11 mouse cellular contexts compared by ENCODE assay signal in the genomic region with DNA sequence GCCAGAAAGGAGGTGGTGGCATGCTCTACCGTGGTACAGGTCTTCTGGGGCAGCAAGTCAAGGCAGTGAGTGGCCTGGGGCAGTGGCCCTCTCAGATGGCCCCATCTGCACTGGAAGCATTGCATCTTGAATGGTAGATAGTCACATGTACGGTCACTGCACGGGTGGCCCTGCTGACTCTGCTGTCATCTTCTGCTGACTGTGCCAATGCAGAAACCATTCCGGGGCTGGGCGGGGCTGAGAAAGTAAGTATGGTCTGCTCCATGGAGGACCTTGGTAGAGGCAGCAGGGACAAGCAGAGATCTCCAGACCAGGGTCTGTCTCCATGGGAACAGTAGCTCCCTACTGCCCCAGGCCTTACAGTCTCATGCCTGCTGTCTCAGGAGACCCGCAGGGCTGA. TPM values are rescaled to one million over a fixed set of nuclear protein-coding genes. Genes with fewer than 3 reads are reported as not detected.
DNase-seq lines count a peak whose midpoint lies in the region; ATAC-seq and TF ChIP-seq lines count a peak whose summit lies in the region.
"Had no signal": no experiment of that assay in that cellular context is flagged by ENCODE, and none has a peak within 500 bp of the region (broad histone marks: within the 10 kb centered on the region; RNA-seq: fewer than 3 reads in every experiment).

No protein-coding gene starts in this region.

- no peaks in the 10 kb centered on the region for H3K27me3 ChIP-seq in kidney, embryonic 14.5 days (ENCODE audit: control insufficient read depth, insufficient read depth, low read length)
- H3K27me3 ChIP-seq in intestine, embryonic 16.5 days (replicated peaks; ENCODE audit: control insufficient read depth, insufficient read depth, low read length): no peaks in the 10 kb centered on the region
- no peaks in the 10 kb centered on the region for H3K27me3 ChIP-seq in liver, postnatal 0 days (ENCODE audit: insufficient read depth, low read length)
- H3K27me3 ChIP-seq in midbrain, postnatal 0 days (ENCODE audit: insufficient read depth, low read length): no peaks in the 10 kb centered on the region
- H3K27me3 ChIP-seq: heart, embryonic 15.5 days had no signal

- no peaks in the 10 kb centered on the region for H3K36me3 ChIP-seq in kidney, embryonic 14.5 days (ENCODE audit: control insufficient read depth, insufficient read depth, low read length)
- no peaks in the 10 kb centered on the region for H3K36me3 ChIP-seq in intestine, embryonic 16.5 days (ENCODE audit: control insufficient read depth, insufficient read depth, low read length)
- no peaks in the 10 kb centered on the region for H3K36me3 ChIP-seq in liver, postnatal 0 days (replicated peaks; ENCODE audit: insufficient read depth, low read length)
- no peaks in the 10 kb centered on the region for H3K36me3 ChIP-seq in midbrain, postnatal 0 days (ENCODE audit: insufficient read depth, low read length)
- H3K36me3 ChIP-seq: heart, embryonic 15.5 days had no signal

- WGBS in kidney, embryonic 14.5 days: 81% methylated on average over 6 of the region's 6 CpGs
- WGBS in intestine, embryonic 16.5 days: 73% methylated on average over 6 of the region's 6 CpGs
- WGBS in liver, postnatal 0 days (ENCODE audit: insufficient replicate concordance): 69% methylated on average over 6 of the region's 6 CpGs
- WGBS in midbrain, postnatal 0 days: 89% methylated on average over 6 of the region's 6 CpGs

- no peak for ATAC-seq in kidney, embryonic 14.5 days (ENCODE audit: low FRiP score, low TSS enrichment)
- ATAC-seq in intestine, embryonic 16.5 days: peak; percentile 37
- no peak for ATAC-seq in liver, postnatal 0 days
- no peak for ATAC-seq in midbrain, postnatal 0 days (ENCODE audit: low FRiP score)

- no peak for DNase-seq in kidney, adult 11 months
- peak; percentile 31 for DNase-seq in ZHBTc4 (ENCODE audit: low read depth, low spot score)
- no peak for DNase-seq in liver, postnatal 0 days
- DNase-seq in right cerebral cortex, postnatal 25 days: no peak
- no peak for DNase-seq in embryo, embryonic 10 days (ENCODE audit: low spot score)
- no peak for DNase-seq in midbrain, postnatal 0 days (ENCODE audit: low spot score)
- DNase-seq: cerebellum, postnatal 36 days; kidney, adult 9 months had no signal

- H3K9ac ChIP-seq in kidney, embryonic 14.5 days (ENCODE audit: low read depth, low read length): no peak overlapping the region
- H3K9ac ChIP-seq in intestine, embryonic 16.5 days (ENCODE audit: low read depth, low read length): peak overlapping the region; percentile 58
- 0 out of 2 replicates have a peak overlapping the region, but pooled peaks have one; percentile 16 for H3K9ac ChIP-seq in liver, postnatal 0 days (replicated peaks)
- H3K9ac ChIP-seq in midbrain, postnatal 0 days (replicated peaks; ENCODE audit: low read length, poor library complexity, severe bottlenecking): no peak overlapping the region
- H3K9ac ChIP-seq: heart, embryonic 15.5 days had no signal

- H3K9me3 ChIP-seq in kidney, embryonic 14.5 days (ENCODE audit: control insufficient read depth, low read length): no peaks in the 10 kb centered on the region
- H3K9me3 ChIP-seq in intestine, embryonic 16.5 days (ENCODE audit: control insufficient read depth, low read length): no peaks in the 10 kb centered on the region
- H3K9me3 ChIP-seq in liver, postnatal 0 days (ENCODE audit: low read length): no peaks in the 10 kb centered on the region
- H3K9me3 ChIP-seq in midbrain, postnatal 0 days (ENCODE audit: low read length): no peaks in the 10 kb centered on the region
- H3K9me3 ChIP-seq: heart, embryonic 15.5 days had no signal

- no peak overlapping the region for H3K4me3 ChIP-seq in kidney, embryonic 14.5 days (ENCODE audit: low read length)
- no peak overlapping the region for H3K4me3 ChIP-seq in intestine, embryonic 16.5 days (ENCODE audit: low read length)
- no peak overlapping the region for H3K4me3 ChIP-seq in liver, postnatal 0 days (ENCODE audit: low read depth, low read length)
- H3K4me3 ChIP-seq in midbrain, postnatal 0 days (ENCODE audit: low read depth, low read length): no peak overlapping the region
- H3K4me3 ChIP-seq: heart, embryonic 15.5 days had no signal

- no peak for TF ChIP-seq CTCF in liver, postnatal 0 days (IDR thresholded peaks at IDR 0.05; ENCODE audit: low read depth)
- no peak for TF ChIP-seq CTCF in midbrain, postnatal 0 days (IDR thresholded peaks at IDR 0.05)

- no peak for TF ChIP-seq EP300 in liver, postnatal 0 days (IDR thresholded peaks at IDR 0.05; ENCODE audit: low read depth)

- H3K4me1 ChIP-seq in kidney, embryonic 14.5 days (ENCODE audit: control insufficient read depth, insufficient read depth, low read length): peaks cover 12% of the 10 kb centered on the region
- H3K4me1 ChIP-seq in intestine, embryonic 16.5 days (ENCODE audit: control insufficient read depth, insufficient read depth, low read length): peaks cover 49% of the 10 kb centered on the region
- peaks cover 52% of the 10 kb centered on the region for H3K4me1 ChIP-seq in liver, postnatal 0 days (ENCODE audit: insufficient read depth)
- H3K4me1 ChIP-seq in midbrain, postnatal 0 days (ENCODE audit: insufficient read depth, low read length): no peaks in the 10 kb centered on the region

- peak overlapping the region; percentile 62; the same call in 1 of the 2 replicates for H3K27ac ChIP-seq in kidney, embryonic 14.5 days (ENCODE audit: low read depth, low read length)
- H3K27ac ChIP-seq in intestine, embryonic 16.5 days (ENCODE audit: low read length): peak overlapping the region; percentile 97
- peak overlapping the region; percentile 68 for H3K27ac ChIP-seq in liver, postnatal 0 days (ENCODE audit: low read depth)
- H3K27ac ChIP-seq in midbrain, postnatal 0 days (ENCODE audit: low read depth, low read length): no peak overlapping the region

- H3K4me2 ChIP-seq in kidney, embryonic 14.5 days (replicated peaks; ENCODE audit: low read depth, low read length): no peak overlapping the region
- no peak overlapping the region for H3K4me2 ChIP-seq in intestine, embryonic 16.5 days (ENCODE audit: low read depth, low read length)
- 0 out of 2 replicates have a peak overlapping the region, but pooled peaks have one; percentile 6 for H3K4me2 ChIP-seq in liver, postnatal 0 days (ENCODE audit: low read depth, low read length)
- no peak overlapping the region for H3K4me2 ChIP-seq in midbrain, postnatal 0 days (ENCODE audit: low read depth, low read length, poor library complexity, severe bottlenecking)
- H3K4me2 ChIP-seq: heart, embryonic 15.5 days had no signal

RNA-seq across cellular contexts. Expression of gene Morn1, which starts 34.8 kb away (rescaled TPM):
- polyA plus RNA-seq in kidney, embryonic 14.5 days (2014; fragmentation: Nextera tagmentation; extraction: Ambion mirVana): 5.8 and 6.9 TPM in 2 replicates
- polyA plus RNA-seq in intestine, embryonic 16.5 days (2015; fragmentation: Nextera tagmentation; extraction: Ambion mirVana): 3.6 and 4.3 TPM in 2 replicates
- 2.2 TPM in 2 replicates for polyA plus RNA-seq in liver, postnatal 0 days (2015; fragmentation: Nextera tagmentation; extraction: Ambion mirVana)
- total RNA-seq in midbrain, postnatal 0 days (2014; rRNA removed): 3.3 and 8.5 TPM in 2 replicates
- polyA plus RNA-seq in midbrain, postnatal 0 days (2015; fragmentation: Nextera tagmentation; extraction: Ambion mirVana): 8.6 and 8.9 TPM in 2 replicates

RNA-seq across cellular contexts. Expression of gene Rer1, which starts 35.0 kb away (rescaled TPM):
- polyA plus RNA-seq in kidney, embryonic 14.5 days (2014; fragmentation: Nextera tagmentation; extraction: Ambion mirVana): 167 and 180 TPM in 2 replicates
- 211 and 216 TPM in 2 replicates for polyA plus RNA-seq in intestine, embryonic 16.5 days (2015; fragmentation: Nextera tagmentation; extraction: Ambion mirVana)
- polyA plus RNA-seq in liver, postnatal 0 days (2015; fragmentation: Nextera tagmentation; extraction: Ambion mirVana): 111 and 118 TPM in 2 replicates
- total RNA-seq in midbrain, postnatal 0 days (2014; rRNA removed): 91.4 and 104 TPM in 2 replicates
- 132 and 133 TPM in 2 replicates for polyA plus RNA-seq in midbrain, postnatal 0 days (2015; fragmentation: Nextera tagmentation; extraction: Ambion mirVana)

RNA-seq across cellular contexts. Expression of gene Pex10, which starts 54.4 kb away (rescaled TPM):
- 7.1 and 13.7 TPM in 2 replicates for polyA plus RNA-seq in kidney, embryonic 14.5 days (2014; fragmentation: Nextera tagmentation; extraction: Ambion mirVana)
- 28.9 and 30.5 TPM in 2 replicates for polyA plus RNA-seq in intestine, embryonic 16.5 days (2015; fragmentation: Nextera tagmentation; extraction: Ambion mirVana)
- polyA plus RNA-seq in liver, postnatal 0 days (2015; fragmentation: Nextera tagmentation; extraction: Ambion mirVana): 5.9 and 6.8 TPM in 2 replicates
- 12.2 and 14.0 TPM in 2 replicates for total RNA-seq in midbrain, postnatal 0 days (2014; rRNA removed)
- polyA plus RNA-seq in midbrain, postnatal 0 days (2015; fragmentation: Nextera tagmentation; extraction: Ambion mirVana): 15.2 and 15.7 TPM in 2 replicates

Comparison
In these comparisons a context has a peak if more than half of its experiments do, and no peak if none do; other contexts are left out.
1. H3K9ac ChIP-seq: peak in intestine, embryonic 16.5 days (single experiment) and liver, postnatal 0 days (single experiment); none in kidney, embryonic 14.5 days (single experiment) and midbrain, postnatal 0 days (single experiment).